Mouse (Mus musculus): Measurements from ENCODE around the gene Mcam. TPM values are rescaled to one million over a fixed set of nuclear protein-coding genes. Genes with fewer than 3 reads are reported as not detected.

Gene Mcam
- total and polyA plus RNA-seq, 2 experiments, result 3.6 to 4.2 TPM

DNA sequence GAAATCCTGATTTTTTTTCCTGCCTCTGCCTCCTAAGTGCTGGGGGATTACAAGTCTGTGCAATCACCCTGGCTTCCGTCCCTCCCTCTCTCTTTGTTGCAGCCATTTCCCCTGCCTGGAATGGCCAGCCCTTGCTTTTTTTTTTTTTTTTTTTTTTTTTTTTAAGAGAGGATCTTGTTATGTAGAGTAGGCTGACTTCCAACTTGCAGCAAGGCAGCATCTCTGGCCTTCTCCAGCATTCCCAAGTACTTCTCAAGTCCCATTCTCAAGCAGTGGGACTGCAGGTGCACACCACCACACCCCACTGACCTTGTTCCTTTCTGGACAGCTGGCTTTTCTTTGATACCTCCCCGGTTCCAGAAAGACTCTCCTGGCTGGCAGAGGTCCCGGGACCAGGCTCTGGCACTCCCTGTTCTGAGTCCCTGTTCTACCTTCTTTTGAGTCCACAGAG, 6.9 kb upstream of the Mcam start:
- Histone ChIP-seq H3K27ac (replicated peaks; ENCODE audit: insufficient read depth, low read depth, low read length) (0 out of 2 replicates have a peak overlapping the region, but pooled peaks have one; percentile 43), H3K4me3 (ENCODE audit: insufficient read depth, low read depth, low read length) (no peak overlapping the region), H3K4me1 (ENCODE audit: control insufficient read depth, insufficient read depth, low read length) (peaks cover 14% of the 10 kb centered on the region), H3K27me3 (ENCODE audit: control insufficient read depth, insufficient read depth, low read length) (peaks cover 4% of the 10 kb centered on the region; the same call in 1 of the 2 replicates), H3K9ac (ENCODE audit: low read depth, low read length) (no peak overlapping the region), H3K79me2 (ENCODE audit: control insufficient read depth, insufficient read depth, low read length) (no peaks in the 10 kb centered on the region), H3K36me3 (ENCODE audit: control insufficient read depth, insufficient read depth, low read length) (no peaks in the 10 kb centered on the region)
- WGBS, result 43% methylated on average over 3 of the region's 3 CpGs
- DNase-seq (ENCODE audit: extremely low read depth, low read depth, low spot score), result peak; percentile 56
- no peak for TF ChIP-seq POLR2A (IDR thresholded peaks at IDR 0.05; ENCODE audit: extremely low read depth, insufficient read depth, low read length)
- no peak for TF ChIP-seq CTCF (IDR thresholded peaks at IDR 0.05; ENCODE audit: low read depth, low read length)

DNA sequence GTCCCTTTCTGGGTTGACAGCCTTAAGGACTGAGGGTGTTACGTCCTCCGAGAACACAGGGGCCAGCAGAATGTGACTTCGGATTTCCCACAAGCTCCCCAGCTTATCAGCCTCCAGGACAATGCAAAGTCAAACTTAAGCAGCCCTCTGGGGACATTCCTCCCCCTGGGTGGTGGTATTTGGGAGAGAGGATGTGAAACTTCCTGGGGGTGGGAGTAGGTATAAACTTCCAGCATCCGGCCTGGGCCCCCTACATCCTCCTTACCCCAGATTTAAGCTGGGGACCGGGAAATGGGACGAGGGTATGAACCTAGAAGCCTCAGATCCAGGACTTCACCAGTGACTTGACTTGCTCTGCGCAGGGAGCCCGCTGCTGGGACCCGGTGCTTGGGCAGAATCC, 4.6 kb upstream of the Mcam start:
- Histone ChIP-seq H3K9ac (ENCODE audit: low read depth, low read length) (peak overlapping the region; percentile 15; the same call in 1 of the 2 replicates), H3K36me3 (ENCODE audit: control insufficient read depth, insufficient read depth, low read length) (no peaks in the 10 kb centered on the region), H3K4me1 (ENCODE audit: control insufficient read depth, insufficient read depth, low read length) (peaks cover 18% of the 10 kb centered on the region), H3K27ac (replicated peaks; ENCODE audit: insufficient read depth, low read depth, low read length) (peak overlapping the region; percentile 56), H3K27me3 (ENCODE audit: control insufficient read depth, insufficient read depth, low read length) (peaks cover 10% of the 10 kb centered on the region; the same call in 1 of the 2 replicates), H3K79me2 (ENCODE audit: control insufficient read depth, insufficient read depth, low read length) (no peaks in the 10 kb centered on the region; the same call in 1 of the 2 replicates), H3K4me3 (ENCODE audit: insufficient read depth, low read depth, low read length) (peak overlapping the region; percentile 32; the same call in 1 of the 2 replicates)
- DNase-seq (ENCODE audit: extremely low read depth, low read depth, low spot score), result peak; percentile 28
- 27% methylated on average over 9 of the region's 9 CpGs for WGBS
- TF ChIP-seq CTCF (IDR thresholded peaks at IDR 0.05; ENCODE audit: low read depth, low read length) (no peak), POLR2A (IDR thresholded peaks at IDR 0.05; ENCODE audit: extremely low read depth, insufficient read depth, low read length) (no peak)

- H3K4me1 ChIP-seq (ENCODE audit: control insufficient read depth, insufficient read depth, low read length), result peaks cover 18% of the 10 kb centered on the region
- DNase-seq (ENCODE audit: extremely low read depth, low read depth, low spot score), result peak; percentile 37
- no peaks in the 10 kb centered on the region; the same call in 1 of the 2 replicates for H3K79me2 ChIP-seq (ENCODE audit: control insufficient read depth, insufficient read depth, low read length)
- TF ChIP-seq POLR2A (IDR thresholded peaks at IDR 0.05; ENCODE audit: extremely low read depth, insufficient read depth, low read length) (0 out of 2 replicates have a peak, but pooled peaks have one; percentile 16), CTCF (IDR thresholded peaks at IDR 0.05; ENCODE audit: low read depth, low read length) (no peak)
- H3K27me3 ChIP-seq (ENCODE audit: control insufficient read depth, insufficient read depth, low read length), result peaks cover 10% of the 10 kb centered on the region; the same call in 1 of the 2 replicates
- H3K36me3 ChIP-seq (ENCODE audit: control insufficient read depth, insufficient read depth, low read length), result no peaks in the 10 kb centered on the region
- H3K27ac ChIP-seq (replicated peaks; ENCODE audit: insufficient read depth, low read depth, low read length), result peak overlapping the region; percentile 83
- H3K4me3 ChIP-seq (ENCODE audit: insufficient read depth, low read depth, low read length), result peak overlapping the region; percentile 32; the same call in 1 of the 2 replicates
- H3K9ac ChIP-seq (ENCODE audit: low read depth, low read length), result peak overlapping the region; percentile 61
- WGBS, result 1% methylated on average over 27 of the region's 27 CpGs
These were observed 4.2 kb upstream of the Mcam start for GRCm38 (mm10) chr9:44130034-44130433.

DNA sequence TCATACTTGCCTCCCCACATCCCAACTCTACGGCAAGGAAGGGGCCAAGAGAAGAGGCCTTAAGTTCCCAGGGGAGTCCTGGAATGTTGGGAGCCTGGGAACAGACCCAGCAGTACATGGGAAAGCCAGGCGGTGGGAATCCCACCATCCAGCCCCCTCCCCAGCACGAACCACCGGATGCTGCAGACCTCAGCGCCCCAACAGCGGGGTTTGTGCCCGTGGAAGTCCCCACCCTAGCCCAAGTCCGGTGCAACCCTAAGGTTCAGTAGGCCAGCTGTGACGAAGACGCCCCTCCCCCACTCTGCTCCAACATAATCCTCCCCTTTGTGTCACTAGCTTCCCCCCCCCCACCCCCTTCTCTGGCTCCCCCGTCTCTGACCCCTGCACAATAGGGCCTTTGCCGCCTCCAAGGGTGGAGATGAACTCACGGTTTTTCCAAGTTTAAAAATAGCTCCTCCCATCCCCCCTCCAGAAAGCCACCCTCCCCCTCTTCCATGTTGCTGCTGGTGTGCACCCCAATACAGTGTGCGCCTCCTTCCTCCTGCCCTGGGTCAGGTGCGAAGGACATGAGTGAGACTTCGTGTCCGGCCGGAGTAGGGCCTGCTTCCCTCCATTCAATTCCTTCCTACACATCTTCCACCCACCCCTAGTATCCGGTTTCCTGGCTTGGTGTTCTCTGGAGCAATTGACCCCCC, 3.5 kb upstream of the Mcam start:
- Histone ChIP-seq H3K9ac (ENCODE audit: low read depth, low read length) (peak overlapping the region; percentile 61), H3K27me3 (ENCODE audit: control insufficient read depth, insufficient read depth, low read length) (peaks cover 10% of the 10 kb centered on the region; the same call in 1 of the 2 replicates), H3K79me2 (ENCODE audit: control insufficient read depth, insufficient read depth, low read length) (no peaks in the 10 kb centered on the region; the same call in 1 of the 2 replicates), H3K27ac (replicated peaks; ENCODE audit: insufficient read depth, low read depth, low read length) (peak overlapping the region; percentile 83), H3K4me1 (ENCODE audit: control insufficient read depth, insufficient read depth, low read length) (peaks cover 18% of the 10 kb centered on the region), H3K4me3 (ENCODE audit: insufficient read depth, low read depth, low read length) (peak overlapping the region; percentile 2; the same call in 1 of the 2 replicates), H3K36me3 (ENCODE audit: control insufficient read depth, insufficient read depth, low read length) (no peaks in the 10 kb centered on the region)
- WGBS, result 37% methylated on average over 18 of the region's 19 CpGs
- DNase-seq (ENCODE audit: extremely low read depth, low read depth, low spot score), result no peak
- TF ChIP-seq CTCF (IDR thresholded peaks at IDR 0.05; ENCODE audit: low read depth, low read length), result no peak
- no peak for TF ChIP-seq POLR2A (IDR thresholded peaks at IDR 0.05; ENCODE audit: extremely low read depth, insufficient read depth, low read length)

- DNase-seq (ENCODE audit: extremely low read depth, low read depth, low spot score), result no peak
- Histone ChIP-seq H3K36me3 (ENCODE audit: control insufficient read depth, insufficient read depth, low read length) (no peaks in the 10 kb centered on the region), H3K27ac (replicated peaks; ENCODE audit: insufficient read depth, low read depth, low read length) (peak overlapping the region; percentile 54), H3K79me2 (ENCODE audit: control insufficient read depth, insufficient read depth, low read length) (no peaks in the 10 kb centered on the region; the same call in 1 of the 2 replicates), H3K4me3 (ENCODE audit: insufficient read depth, low read depth, low read length) (no peak overlapping the region), H3K9ac (ENCODE audit: low read depth, low read length) (no peak overlapping the region), H3K27me3 (ENCODE audit: control insufficient read depth, insufficient read depth, low read length) (peaks cover 10% of the 10 kb centered on the region; the same call in 1 of the 2 replicates), H3K4me1 (ENCODE audit: control insufficient read depth, insufficient read depth, low read length) (peaks cover 18% of the 10 kb centered on the region)
- WGBS, result 52% methylated on average over 7 of the region's 7 CpGs
- no peak for TF ChIP-seq CTCF (IDR thresholded peaks at IDR 0.05; ENCODE audit: low read depth, low read length)
These were observed 3.0 kb upstream of the Mcam start for GRCm38 (mm10) chr9:44131276-44131590.

- TF ChIP-seq CTCF (IDR thresholded peaks at IDR 0.05; ENCODE audit: low read depth, low read length), result no peak
- TF ChIP-seq POLR2A (IDR thresholded peaks at IDR 0.05; ENCODE audit: extremely low read depth, insufficient read depth, low read length), result no peak
- Histone ChIP-seq H3K36me3 (ENCODE audit: control insufficient read depth, insufficient read depth, low read length) (no peaks in the 10 kb centered on the region), H3K27me3 (ENCODE audit: control insufficient read depth, insufficient read depth, low read length) (peaks cover 10% of the 10 kb centered on the region; the same call in 1 of the 2 replicates), H3K9ac (ENCODE audit: low read depth, low read length) (no peak overlapping the region), H3K4me1 (ENCODE audit: control insufficient read depth, insufficient read depth, low read length) (peaks cover 10% of the 10 kb centered on the region), H3K4me3 (ENCODE audit: insufficient read depth, low read depth, low read length) (no peak overlapping the region), H3K27ac (replicated peaks; ENCODE audit: insufficient read depth, low read depth, low read length) (no peak overlapping the region; the same call in 1 of the 2 replicates), H3K79me2 (ENCODE audit: control insufficient read depth, insufficient read depth, low read length) (no peaks in the 10 kb centered on the region; the same call in 1 of the 2 replicates)
- 69% methylated on average over 5 of the region's 5 CpGs for whole genome bisulfite sequencing
- no peak for DNase-seq (ENCODE audit: extremely low read depth, low read depth, low spot score)
These were observed 2.1 kb upstream of the Mcam start for GRCm38 (mm10) chr9:44132200-44132599.

Measured in liver, adult 2 months (tissue).